Mouse (Mus musculus): ENCODE data around the gene Xylt2. TPM values are rescaled to one million over a fixed set of nuclear protein-coding genes. Genes with fewer than 3 reads are reported as not detected.

Gene Xylt2
- total and polyA plus RNA-seq, 3 experiments = 10.1 to 20.2 (median 16.3) TPM

GRCm38 (mm10) chr11:94687178-94687577, 9.9 kb upstream of the Xylt2 start:
- dilution Hi-C loops (cut with MboI; ENCODE audit: extremely low pct_ligation_motif_present, extremely low pct_unique_long_range_greater_than_20kb, low sequenced_read_pairs) (no loop called here), in situ Hi-C loops (cut with MboI; ENCODE audit: low pct_ligation_motif_present, low pct_unique_long_range_greater_than_20kb, low sequenced_read_pairs) (no loop called here)
- no peak overlapping the region for H3K9ac ChIP-seq (ENCODE audit: insufficient read depth, low read depth)
- H3K27me3 ChIP-seq (replicated peaks) = no peaks in the 10 kb centered on the region
- DNase-seq (ENCODE audit: extremely low read depth) = no peak
- no peaks in the 10 kb centered on the region for H3K36me3 ChIP-seq (replicated peaks in 1 of 2; ENCODE audit: control insufficient read depth in 1 of 2, insufficient read depth in 1 of 2, low read length in 1 of 2)
- peaks cover 8 to 37% of the 10 kb centered on the region in 2 experiments for H3K4me1 ChIP-seq (ENCODE audit: control insufficient read depth in 1 of 2, insufficient read depth in 2 of 2)
- no peaks in the 10 kb centered on the region for H3K79me2 ChIP-seq (replicated peaks; ENCODE audit: control insufficient read depth, extremely low read depth, insufficient read depth, poor library complexity, severe bottlenecking)
- H3K27ac ChIP-seq (ENCODE audit: insufficient read depth, low read depth) = no peak overlapping the region
- no peak overlapping the region for H3K4me3 ChIP-seq (replicated peaks in 1 of 3; ENCODE audit: low read depth in 2 of 3, low read length in 2 of 3, poor library complexity in 1 of 3)
- H3K9me3 ChIP-seq (replicated peaks; ENCODE audit: low read length) = no peaks in the 10 kb centered on the region
- H3K4me2 ChIP-seq (ENCODE audit: insufficient read depth, low read depth, poor library complexity, severe bottlenecking) = no peak overlapping the region
- no peak for TF ChIP-seq MXI1 (IDR thresholded peaks at IDR 0.05; ENCODE audit: low read depth, low read length)
- TF ChIP-seq ZC3H11A (IDR thresholded peaks at IDR 0.05; ENCODE audit: low read depth, low read length) = no peak
- no peak for TF ChIP-seq ZMIZ1 (IDR thresholded peaks at IDR 0.05; ENCODE audit: low read depth, low read length)
- no peak for TF ChIP-seq NRF1 (IDR thresholded peaks at IDR 0.05; ENCODE audit: low read depth, low read length)
- no peak for TF ChIP-seq MYC (IDR thresholded peaks at IDR 0.05; ENCODE audit: low read depth, low read length)
- TF ChIP-seq JUND (conservative IDR thresholded peaks at IDR 0.05; ENCODE audit: low read depth, low read length) = no peak
- no peak for TF ChIP-seq ELF1 (IDR thresholded peaks at IDR 0.05; ENCODE audit: low read depth, low read length)

GRCm38 (mm10) chr11:94682427-94682826, 5.1 kb upstream of the Xylt2 start:
- H3K27ac ChIP-seq (ENCODE audit: insufficient read depth, low read depth) = no peak overlapping the region
- H3K79me2 ChIP-seq (replicated peaks; ENCODE audit: control insufficient read depth, extremely low read depth, insufficient read depth, poor library complexity, severe bottlenecking) = no peaks in the 10 kb centered on the region
- no peak overlapping the region for H3K4me2 ChIP-seq (ENCODE audit: insufficient read depth, low read depth, poor library complexity, severe bottlenecking)
- in situ Hi-C loops (cut with MboI; ENCODE audit: low pct_ligation_motif_present, low pct_unique_long_range_greater_than_20kb, low sequenced_read_pairs) = no loop called here
- dilution Hi-C loops (cut with MboI; ENCODE audit: extremely low pct_ligation_motif_present, extremely low pct_unique_long_range_greater_than_20kb, low sequenced_read_pairs) = no loop called here
- peaks cover 2% of the 10 kb centered on the region for H3K9me3 ChIP-seq (replicated peaks; ENCODE audit: low read length)
- no peak for DNase-seq (ENCODE audit: extremely low read depth)
- peaks cover 4 to 25% of the 10 kb centered on the region in 2 experiments for H3K4me1 ChIP-seq (ENCODE audit: control insufficient read depth in 1 of 2, insufficient read depth in 2 of 2)
- TF ChIP-seq JUND (conservative IDR thresholded peaks at IDR 0.05; ENCODE audit: low read depth, low read length) (no peak), EP300 (IDR thresholded peaks at IDR 0.05; ENCODE audit: low read length) (no peak), IRF4 (IDR thresholded peaks at IDR 0.05; ENCODE audit: low read depth, low read length) (no peak), RAD21 (IDR thresholded peaks at IDR 0.05; ENCODE audit: low read depth, low read length) (no peak), BHLHE40 (IDR thresholded peaks at IDR 0.05; ENCODE audit: low read depth, low read length) (no peak), SIN3A (IDR thresholded peaks at IDR 0.05; ENCODE audit: low read length) (no peak), KAT2A (IDR thresholded peaks at IDR 0.05; ENCODE audit: insufficient replicate concordance, low read length) (no peak), E2F4 (IDR thresholded peaks at IDR 0.05; ENCODE audit: insufficient replicate concordance, low read depth, low read length) (no peak), ZMIZ1 (IDR thresholded peaks at IDR 0.05; ENCODE audit: low read depth, low read length) (no peak), JUN (IDR thresholded peaks at IDR 0.05; ENCODE audit: insufficient read depth, low read depth, low read length) (no peak), TCF12 (IDR thresholded peaks at IDR 0.05; ENCODE audit: low read depth, low read length) (no peak), CHD2 (IDR thresholded peaks at IDR 0.05; ENCODE audit: low read length) (no peak), USF2 (conservative IDR thresholded peaks at IDR 0.05; ENCODE audit: low read depth, low read length) (no peak), POLR2A (IDR thresholded peaks at IDR 0.05; ENCODE audit: low read depth, low read length) (no peak), RCOR1 (conservative IDR thresholded peaks at IDR 0.05; ENCODE audit: low read depth, low read length) (no peak)
- H3K36me3 ChIP-seq (replicated peaks in 1 of 2; ENCODE audit: control insufficient read depth in 1 of 2, insufficient read depth in 1 of 2, low read length in 1 of 2) = no peaks in the 10 kb centered on the region
- H3K27me3 ChIP-seq (replicated peaks) = no peaks in the 10 kb centered on the region
- no peak overlapping the region for H3K9ac ChIP-seq (ENCODE audit: insufficient read depth, low read depth)
- H3K4me3 ChIP-seq (replicated peaks in 1 of 3; ENCODE audit: low read depth in 2 of 3, low read length in 2 of 3, poor library complexity in 1 of 3) = no peak overlapping the region
